Mouse (Mus musculus) gastrocnemius, adult 2 months (tissue): Measurements from ENCODE around the gene Rnh1. TPM values are rescaled to one million over a fixed set of nuclear protein-coding genes. Genes with fewer than 3 reads are reported as not detected.

Source experiments
- DNase-seq: peaks from one replicate; pipeline ENCODE4 v3.0.0; 2022
- H3K27ac ChIP-seq: fragments of 200-600 bp; 2 replicates; pipeline ENCODE4 v1.8.1; 2022; ENCODE audit warnings: mild to moderate bottlenecking
- H3K4me3 ChIP-seq: fragments of 200-600 bp; 2 replicates; pipeline ENCODE4 v1.8.1; 2022; ENCODE audit warnings: mild to moderate bottlenecking, moderate library complexity
- CTCF ChIP-seq: fragments of 200-600 bp; IDR thresholded peaks from 2 replicates; pipeline ENCODE4 v1.8.1; 2022; ENCODE audit warnings: antibody characterized with exemption, mild to moderate bottlenecking, moderate library complexity
- intact Hi-C: fragments of 180-260 bp; cut with DNase I; formaldehyde crosslinking; loops from one replicate; pipeline ENCODE4 v1.15.1; 2025
- microRNA-seq: library from miRNA; unstranded; fragments of <30 nt; microRNA quantifications from one replicate; pipeline ENCODE4 v1.2.0, GENCODE M21; 2021
- total RNA-seq, 2 experiments: library from RNA; stranded (reverse); gene quantifications; 2 replicates each; pipeline ENCODE4 v1.2.3; 2021

Gene Rnh1
- total RNA-seq, 2 experiments from 2014 or later, result 46.5 to 50.9 TPM

DNA sequence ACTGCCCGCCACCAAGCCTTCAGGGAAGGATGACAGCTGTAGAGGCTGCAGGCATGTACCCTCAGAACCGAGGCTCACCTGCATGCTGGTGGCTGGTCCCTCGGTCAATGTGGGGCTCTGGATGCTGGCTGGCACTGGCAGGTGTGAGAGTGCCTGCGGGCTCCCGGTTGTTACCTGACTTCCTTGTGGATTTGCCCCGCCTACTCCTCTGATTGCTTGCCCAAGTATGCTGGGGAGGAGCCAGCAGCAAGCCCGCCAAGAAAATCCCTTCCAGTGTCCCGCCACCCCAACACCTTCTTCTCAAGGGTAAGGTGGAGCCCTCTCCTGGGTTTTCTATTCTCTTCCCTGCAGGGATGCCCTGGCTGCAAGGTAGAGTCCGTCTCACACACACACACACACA lies 55.0 kb downstream of the Rnh1 start, which contains the start of gene Ano9:
Ano9 (minus strand) TSS at position 171 of the 400 bp plus-strand sequence.
- Histone ChIP-seq H3K27ac (no peak within 1 kb of the TSS), H3K4me3 (no peak within 1 kb of the TSS)
- intact Hi-C loops, result no loop called here
- DNase-seq, result no peak
- TF ChIP-seq CTCF, result no peak

DNA sequence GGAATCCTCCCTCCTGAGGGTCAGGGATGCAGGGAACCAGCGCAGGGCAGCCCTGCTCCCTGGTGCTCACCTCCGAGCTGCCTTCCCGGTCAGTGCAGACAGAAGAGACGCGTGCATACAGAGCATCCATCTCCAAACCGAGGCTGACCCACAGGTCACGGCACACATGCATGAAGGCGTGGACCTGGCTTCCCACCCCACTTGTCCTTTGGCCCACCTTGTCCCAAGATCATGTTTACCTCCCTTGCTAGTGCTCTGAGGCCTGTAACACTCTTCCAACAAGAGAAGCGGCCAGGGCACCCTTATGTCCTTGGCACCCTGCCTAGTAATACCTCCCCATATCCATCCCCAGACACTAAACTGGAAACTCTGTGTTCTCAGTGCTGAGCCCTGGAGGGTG lies 56.8 kb downstream of the Rnh1 start:
- intact Hi-C loops, result no loop called here
- no peak for TF ChIP-seq CTCF
- DNase-seq, result no peak
- Histone ChIP-seq H3K4me3 (no peak overlapping the region), H3K27ac (no peak overlapping the region)

Small RNAs within 50 kb of the gene (microRNA-seq; reads per million reads assigned to microRNA genes)
- gene Mir210, result 77.3 reads per million, percentile 39 among the genes with 10 or more reads in this experiment

Other genes starting within 250 kb of the Rnh1 start
- 1 to 10 TPM; 3.8 to 5.6 TPM for gene Pgghg, start 231.5 kb downstream of the Rnh1 start, total RNA-seq
- under 1 TPM in 1 of 2 experiments, not detected in 1; 0.33 TPM for gene Ifitm5, start 222.6 kb downstream of the Rnh1 start, total RNA-seq
- not detected for gene Gm45717, start 216.9 kb downstream of the Rnh1 start, total RNA-seq
- 10 to 100 TPM; 42.2 to 82.6 TPM for gene Ifitm2, start 216.9 kb downstream of the Rnh1 start, total RNA-seq
- gene Ifitm1, start 205.6 kb downstream of the Rnh1 start, total RNA-seq, result 1 to 10 TPM in 1 of 2 experiments, under 1 TPM in 1; 0.69 to 1.4 TPM
- 10 to 100 TPM; 30.8 to 49.0 TPM for gene Ifitm3, start 162.1 kb downstream of the Rnh1 start, total RNA-seq
- not detected for gene Ifitm6, start 154.9 kb downstream of the Rnh1 start, total RNA-seq
- not detected for gene Gm17387, start 143.7 kb downstream of the Rnh1 start, total RNA-seq
- under 1 TPM; 0.17 to 0.18 TPM for gene B4galnt4, start 111.8 kb downstream of the Rnh1 start, total RNA-seq
- gene Pkp3, start 94.6 kb downstream of the Rnh1 start, total RNA-seq, result not detected
- 1 to 10 TPM; 1.7 TPM for gene Sigirr, start 72.3 kb downstream of the Rnh1 start, total RNA-seq
- not detected for gene Ano9, start 55.1 kb downstream of the Rnh1 start, total RNA-seq
- gene Ptdss2, start 50.5 kb downstream of the Rnh1 start, total RNA-seq, result 10 to 100 TPM; 19.5 to 20.5 TPM
- 100 to 1,000 TPM; 117 to 119 TPM for gene Hras, start 21.1 kb upstream of the Rnh1 start, total RNA-seq
- gene Lrrc56, start 21.3 kb upstream of the Rnh1 start, total RNA-seq, result 1 to 10 TPM; 1.7 to 2.1 TPM
- gene Lmntd2, start 41.2 kb upstream of the Rnh1 start, total RNA-seq, result not detected
- gene Rassf7, start 43.0 kb upstream of the Rnh1 start, total RNA-seq, result under 1 TPM in 1 of 2 experiments, not detected in 1; 0.28 TPM
- 10 to 100 TPM; 22.4 to 28.1 TPM for gene Phrf1, start 55.9 kb upstream of the Rnh1 start, total RNA-seq
- gene Irf7, start 93.6 kb upstream of the Rnh1 start, total RNA-seq, result 1 to 10 TPM; 1.1 TPM
- not detected for gene Cdhr5, start 103.9 kb upstream of the Rnh1 start, total RNA-seq
- gene Sct, start 106.3 kb upstream of the Rnh1 start, total RNA-seq, result not detected
- not detected for gene Drd4, start 119.1 kb upstream of the Rnh1 start, total RNA-seq
- gene Deaf1, start 154.8 kb upstream of the Rnh1 start, total RNA-seq, result 10 to 100 TPM; 13.3 to 14.0 TPM
- 10 to 100 TPM; 11.5 to 16.9 TPM for gene Tmem80, start 154.9 kb upstream of the Rnh1 start, total RNA-seq
- 1 to 10 TPM; 2.6 to 3.1 TPM for gene Eps8l2, start 166.0 kb upstream of the Rnh1 start, total RNA-seq
- gene Taldo1, start 219.3 kb upstream of the Rnh1 start, total RNA-seq, result 10 to 100 TPM; 77.5 to 88.3 TPM
- 1 to 10 TPM; 5.5 to 8.3 TPM for gene Gatd1, start 241.3 kb upstream of the Rnh1 start, total RNA-seq